Mouse (Mus musculus): ENCODE measurements at regions not wholly inside any gene's neighbourhood (a gene's known extent, or its start where the extent isn't known, plus 50 kb on each side); places are given as distances from the start of the nearest gene placed in this dataset.

DNA sequence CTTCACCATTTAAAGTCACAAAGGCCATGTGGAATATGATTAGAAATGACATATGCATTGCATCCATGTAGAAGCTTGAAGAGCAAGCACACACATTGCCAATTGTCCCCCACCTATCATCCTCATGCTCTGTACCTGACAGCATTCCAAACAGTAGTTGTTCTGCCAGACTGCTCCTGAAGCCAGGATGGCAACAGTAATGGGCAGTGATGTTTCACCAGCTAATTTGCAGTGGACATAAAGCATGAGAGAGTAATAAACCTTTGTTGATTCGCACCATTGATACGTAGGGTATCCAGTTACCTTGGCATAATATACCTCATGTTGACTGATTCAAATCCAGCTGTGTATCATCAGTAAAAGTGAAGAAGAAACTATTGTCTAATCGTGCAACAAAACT, 606.5 kb upstream of the Celf2 start:
- no peak overlapping the region for H3K27ac ChIP-seq
- H3K4me3 ChIP-seq, result no peak overlapping the region
- no peaks in the 10 kb centered on the region for H3K4me1 ChIP-seq
- H3K9ac ChIP-seq, result no peak overlapping the region
- no peaks in the 10 kb centered on the region for H3K27me3 ChIP-seq
- no peaks in the 10 kb centered on the region for H3K9me3 ChIP-seq
- ATAC-seq (ENCODE audit: borderline replicate concordance, extremely low read depth, low FRiP score, low TSS enrichment), result no peak
- 83% methylated on average over 3 of the region's 3 CpGs for WGBS
- H3K4me2 ChIP-seq, result no peak overlapping the region
- H3K36me3 ChIP-seq, result no peaks in the 10 kb centered on the region

DNA sequence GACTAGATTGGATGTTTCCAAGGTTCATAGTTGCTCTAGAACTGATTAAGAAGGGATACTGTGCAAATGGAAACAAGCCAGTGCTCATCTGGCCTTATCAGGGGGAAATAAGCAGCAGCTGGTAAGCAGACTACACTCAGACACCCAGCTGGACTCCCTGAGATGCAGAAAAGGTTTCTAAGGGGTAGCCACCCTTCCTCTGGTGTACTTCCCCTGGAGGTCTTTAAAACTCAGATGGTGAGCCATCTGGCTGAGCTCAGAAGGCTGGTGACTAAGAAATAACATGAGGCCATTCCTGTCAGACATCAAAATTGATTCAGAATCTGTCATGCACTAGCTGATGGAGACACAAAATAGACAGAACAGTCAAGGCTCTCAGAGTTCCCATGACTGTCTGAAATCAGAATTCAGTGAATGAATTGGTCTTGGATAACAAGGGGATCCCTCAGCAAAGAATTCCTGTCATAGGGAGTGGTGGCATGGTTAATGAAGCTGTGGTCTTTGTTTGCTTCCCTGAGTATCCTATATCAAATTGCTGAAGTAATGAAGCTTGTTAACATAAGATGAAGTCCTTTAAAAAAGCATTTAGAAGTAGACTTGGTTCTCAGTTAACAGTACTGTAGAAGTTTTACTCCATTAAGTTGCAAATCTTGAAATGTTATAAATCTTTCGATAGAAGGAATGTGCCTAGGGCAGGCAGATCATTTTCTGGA, 603.2 kb upstream of the Celf2 start:
- Histone ChIP-seq H3K4me1 (no peaks in the 10 kb centered on the region), H3K9me3 (no peaks in the 10 kb centered on the region)

DNA sequence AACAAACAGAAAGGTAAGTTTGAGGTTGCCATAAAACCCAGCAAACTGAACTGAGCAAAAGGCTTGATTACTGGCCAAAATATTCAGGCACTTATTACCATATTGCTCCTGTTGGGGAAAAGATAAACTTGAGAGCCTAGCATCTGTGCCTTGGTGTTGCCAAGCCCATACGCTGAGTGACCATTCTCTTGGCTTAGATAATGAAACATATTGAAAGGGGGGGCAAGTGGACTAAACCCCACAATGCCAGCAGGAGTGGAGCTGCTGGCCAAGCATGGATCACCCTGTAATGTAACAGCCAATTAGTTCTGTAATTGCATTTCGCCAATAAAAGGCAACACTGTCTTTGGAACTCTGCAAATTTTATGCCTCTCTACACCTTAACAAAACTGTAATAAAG, 584.8 kb upstream of the Celf2 start:
- H3K4me1 ChIP-seq, result no peaks in the 10 kb centered on the region
- H3K9ac ChIP-seq, result no peak overlapping the region
- WGBS, result 76% methylated on average over 2 of the region's 2 CpGs
- no peak overlapping the region for H3K4me2 ChIP-seq
- ATAC-seq (ENCODE audit: borderline replicate concordance, extremely low read depth, low FRiP score, low TSS enrichment), result no peak
- H3K9me3 ChIP-seq, result no peaks in the 10 kb centered on the region
- H3K4me3 ChIP-seq, result no peak overlapping the region
- no peak overlapping the region for H3K27ac ChIP-seq
- H3K27me3 ChIP-seq, result no peaks in the 10 kb centered on the region
- no peaks in the 10 kb centered on the region for H3K36me3 ChIP-seq

More for the DNA sequence above, 603.2 kb upstream of the Celf2 start:
- H3K4me2 ChIP-seq, result no peak overlapping the region
- no peak overlapping the region for H3K9ac ChIP-seq
- WGBS, result 89% methylated on average over 1 of the region's 1 CpGs
- H3K36me3 ChIP-seq, result no peaks in the 10 kb centered on the region
- H3K27me3 ChIP-seq, result no peaks in the 10 kb centered on the region
- no peak overlapping the region for H3K4me3 ChIP-seq
- ATAC-seq (ENCODE audit: borderline replicate concordance, extremely low read depth, low FRiP score, low TSS enrichment), result no peak
- no peak overlapping the region for H3K27ac ChIP-seq

DNA sequence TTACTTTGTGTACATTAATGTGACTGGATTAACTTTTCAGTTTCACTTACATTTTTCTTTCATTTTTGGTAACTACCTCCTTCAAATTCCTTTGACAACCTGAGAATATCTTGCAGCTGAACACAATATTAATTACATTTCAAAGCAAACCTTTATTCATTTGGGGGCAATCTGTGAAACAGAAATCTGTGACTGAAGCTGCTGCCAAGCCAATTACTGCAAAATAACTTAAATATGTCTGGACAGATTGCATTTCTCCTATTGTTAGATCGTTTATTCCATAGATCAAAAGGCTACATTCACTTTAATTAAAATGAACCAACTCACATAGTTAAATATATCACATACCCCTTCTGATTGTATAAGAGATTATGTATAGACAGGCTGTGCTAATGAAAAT, 558.5 kb upstream of the Celf2 start:
- no peak overlapping the region for H3K27ac ChIP-seq
- H3K36me3 ChIP-seq, result no peaks in the 10 kb centered on the region
- no peak for ATAC-seq (ENCODE audit: borderline replicate concordance, extremely low read depth, low FRiP score, low TSS enrichment)
- H3K9me3 ChIP-seq, result no peaks in the 10 kb centered on the region
- H3K4me3 ChIP-seq, result no peak overlapping the region
- H3K4me2 ChIP-seq, result no peak overlapping the region
- no peaks in the 10 kb centered on the region for H3K27me3 ChIP-seq
- 61% methylated on average over 1 of the region's 1 CpGs for WGBS
- no peak overlapping the region for H3K9ac ChIP-seq
- no peaks in the 10 kb centered on the region for H3K4me1 ChIP-seq

DNA sequence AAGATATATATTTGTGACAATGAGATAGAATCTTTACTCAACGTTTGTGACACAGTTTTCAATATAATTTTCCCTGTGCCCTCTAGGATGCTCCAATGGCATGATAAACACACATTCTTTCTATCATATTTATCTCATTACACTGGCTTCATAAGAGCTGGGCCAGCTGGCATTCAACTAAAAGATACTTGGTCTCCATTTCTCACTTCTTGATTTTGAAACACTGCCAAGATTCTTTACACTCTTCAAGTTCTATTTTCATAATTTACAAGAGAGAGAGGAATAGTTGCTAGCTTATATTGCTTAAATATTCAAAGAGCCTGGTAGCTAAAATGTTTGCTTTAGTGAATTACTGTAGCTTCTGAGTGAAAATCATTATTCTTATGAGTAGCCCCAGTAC, 552.3 kb upstream of the Celf2 start:
- Histone ChIP-seq H3K27ac (no peak overlapping the region), H3K4me1 (no peaks in the 10 kb centered on the region), H3K4me2 (no peak overlapping the region), H3K4me3 (no peak overlapping the region), H3K9ac (no peak overlapping the region), H3K9me3 (no peaks in the 10 kb centered on the region), H3K27me3 (no peaks in the 10 kb centered on the region), H3K36me3 (no peaks in the 10 kb centered on the region)
- ATAC-seq (ENCODE audit: borderline replicate concordance, extremely low read depth, low FRiP score, low TSS enrichment), result no peak
- WGBS, result 19% methylated on average over 1 of the region's 1 CpGs

DNA sequence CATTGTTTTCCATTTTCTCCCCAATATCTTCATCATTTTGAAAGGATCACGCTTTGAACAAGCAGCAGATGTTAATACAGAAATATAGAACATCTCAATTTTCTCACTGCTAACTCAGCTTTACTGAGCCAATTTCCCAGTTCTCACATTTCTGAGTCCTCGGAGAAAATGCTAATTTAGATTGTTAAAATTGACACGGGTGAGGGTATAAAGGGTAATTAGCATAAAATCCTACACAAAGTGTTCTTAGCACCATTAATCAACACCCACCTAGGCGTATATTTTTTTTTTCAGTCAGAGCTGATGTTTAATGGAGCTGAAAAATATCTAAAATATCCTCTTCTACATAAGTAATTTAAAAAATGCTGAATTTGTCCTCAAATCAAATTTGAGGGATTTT, 519.8 kb upstream of the Celf2 start:
- H3K4me3 ChIP-seq, result no peak overlapping the region
- WGBS, result 75% methylated on average over 4 of the region's 4 CpGs
- no peak for ATAC-seq (ENCODE audit: borderline replicate concordance, extremely low read depth, low FRiP score, low TSS enrichment)

DNA sequence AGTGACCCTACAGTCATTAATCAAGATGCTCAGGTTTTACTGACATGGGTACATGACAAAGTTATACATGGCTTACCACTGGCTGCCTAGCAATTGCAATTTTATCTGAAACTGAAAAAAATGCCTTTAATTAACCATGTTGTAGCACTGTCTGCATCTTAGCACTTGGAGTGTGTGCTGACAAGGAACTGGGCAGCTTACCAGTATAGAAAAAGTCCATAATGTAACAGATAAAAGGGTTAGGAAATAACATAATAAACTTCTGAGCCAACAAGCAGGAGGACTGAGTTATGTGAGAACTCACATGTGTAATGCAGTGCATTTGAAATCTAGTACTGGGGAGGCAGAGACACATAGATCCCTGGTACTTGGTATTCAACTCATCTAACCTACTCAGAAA, 518.2 kb upstream of the Celf2 start:
- Histone ChIP-seq H3K9ac (no peak overlapping the region), H3K4me2 (no peak overlapping the region), H3K27ac (no peak overlapping the region), H3K4me1 (no peaks in the 10 kb centered on the region), H3K27me3 (no peaks in the 10 kb centered on the region), H3K36me3 (no peaks in the 10 kb centered on the region), H3K9me3 (no peaks in the 10 kb centered on the region), H3K4me3 (no peak overlapping the region)
- no peak for ATAC-seq (ENCODE audit: borderline replicate concordance, extremely low read depth, low FRiP score, low TSS enrichment)

More for the DNA sequence above, 519.8 kb upstream of the Celf2 start:
- no peaks in the 10 kb centered on the region for H3K9me3 ChIP-seq
- H3K36me3 ChIP-seq, result no peaks in the 10 kb centered on the region
- H3K4me2 ChIP-seq, result no peak overlapping the region
- H3K27ac ChIP-seq, result no peak overlapping the region
- no peak overlapping the region for H3K9ac ChIP-seq
- no peaks in the 10 kb centered on the region for H3K4me1 ChIP-seq
- no peaks in the 10 kb centered on the region for H3K27me3 ChIP-seq

DNA sequence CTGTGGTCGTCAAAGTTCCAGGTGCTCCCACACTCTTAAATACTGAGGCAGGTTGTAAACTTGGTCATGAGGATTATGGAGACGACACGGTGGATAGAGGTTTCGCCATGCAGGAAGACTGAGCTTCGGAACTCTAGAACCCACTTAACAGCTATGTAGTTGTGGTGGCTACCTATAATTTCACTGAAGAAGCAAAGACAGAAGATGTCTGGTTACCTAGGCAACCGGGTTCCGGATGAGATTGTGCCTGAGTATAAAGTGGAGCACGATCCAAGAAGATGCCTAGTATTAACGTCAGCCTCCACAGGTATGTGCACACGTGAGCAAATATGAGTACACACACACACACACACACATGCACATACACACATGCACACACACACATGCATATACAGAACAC, 517.3 kb upstream of the Celf2 start:
- Histone ChIP-seq H3K27me3 (no peaks in the 10 kb centered on the region), H3K4me2 (no peak overlapping the region), H3K9ac (no peak overlapping the region), H3K4me3 (no peak overlapping the region), H3K36me3 (no peaks in the 10 kb centered on the region), H3K4me1 (no peaks in the 10 kb centered on the region), H3K9me3 (no peaks in the 10 kb centered on the region), H3K27ac (no peak overlapping the region)
- 88% methylated on average over 10 of the region's 10 CpGs for WGBS
- ATAC-seq (ENCODE audit: borderline replicate concordance, extremely low read depth, low FRiP score, low TSS enrichment), result no peak

DNA sequence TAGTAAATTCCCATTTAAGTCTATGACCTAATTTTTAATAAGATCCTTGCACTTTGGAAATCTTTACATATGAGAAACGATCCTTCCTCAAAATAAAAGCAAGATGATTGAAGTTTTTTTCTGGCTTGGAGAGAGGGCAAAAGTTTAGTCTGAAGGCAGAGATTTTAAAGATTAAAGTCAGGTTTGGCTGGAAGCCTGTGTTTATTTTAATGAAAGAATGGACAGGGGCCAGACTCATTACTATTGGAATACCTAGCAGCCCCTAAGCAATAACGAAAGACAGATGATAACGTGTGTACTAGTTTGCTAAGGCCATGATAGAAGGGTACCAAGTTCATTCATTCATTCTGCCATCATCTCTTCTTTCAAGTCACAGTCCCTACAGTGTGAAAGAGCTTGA, 513.3 kb upstream of the Celf2 start:
- no peaks in the 10 kb centered on the region for H3K4me1 ChIP-seq
- H3K9me3 ChIP-seq, result no peaks in the 10 kb centered on the region
- no peak overlapping the region for H3K4me2 ChIP-seq
- 38% methylated on average over 3 of the region's 3 CpGs for WGBS
- H3K4me3 ChIP-seq, result no peak overlapping the region
- H3K27ac ChIP-seq, result no peak overlapping the region
- no peaks in the 10 kb centered on the region for H3K36me3 ChIP-seq
- H3K9ac ChIP-seq, result no peak overlapping the region
- H3K27me3 ChIP-seq, result no peaks in the 10 kb centered on the region
- no peak for ATAC-seq (ENCODE audit: borderline replicate concordance, extremely low read depth, low FRiP score, low TSS enrichment)

DNA sequence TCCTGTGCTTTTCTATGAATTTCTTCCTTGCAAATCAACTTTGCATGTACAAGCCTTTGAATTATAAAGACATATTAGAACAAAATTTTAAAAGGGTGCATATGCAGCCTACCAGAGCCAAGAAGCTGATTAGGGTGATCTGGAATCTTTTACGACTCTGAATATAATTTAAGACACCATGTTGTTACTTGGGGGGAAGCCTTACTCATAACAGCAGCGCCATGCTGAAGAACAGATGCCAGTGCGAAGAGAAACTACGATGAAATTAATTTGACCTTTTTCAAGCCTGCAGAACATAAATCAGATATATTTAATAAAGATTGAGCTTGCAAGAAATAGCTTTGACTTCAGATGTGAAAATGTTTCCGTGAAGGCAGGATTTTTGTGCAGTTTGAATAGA, 512.7 kb upstream of the Celf2 start:
- no peaks in the 10 kb centered on the region for H3K9me3 ChIP-seq
- H3K27me3 ChIP-seq, result no peaks in the 10 kb centered on the region
- no peak overlapping the region for H3K4me3 ChIP-seq
- H3K27ac ChIP-seq, result no peak overlapping the region
- 70% methylated on average over 5 of the region's 5 CpGs for WGBS
- ATAC-seq (ENCODE audit: borderline replicate concordance, extremely low read depth, low FRiP score, low TSS enrichment), result no peak
- no peaks in the 10 kb centered on the region for H3K36me3 ChIP-seq
- no peak overlapping the region for H3K9ac ChIP-seq
- H3K4me1 ChIP-seq, result no peaks in the 10 kb centered on the region
- no peak overlapping the region for H3K4me2 ChIP-seq

DNA sequence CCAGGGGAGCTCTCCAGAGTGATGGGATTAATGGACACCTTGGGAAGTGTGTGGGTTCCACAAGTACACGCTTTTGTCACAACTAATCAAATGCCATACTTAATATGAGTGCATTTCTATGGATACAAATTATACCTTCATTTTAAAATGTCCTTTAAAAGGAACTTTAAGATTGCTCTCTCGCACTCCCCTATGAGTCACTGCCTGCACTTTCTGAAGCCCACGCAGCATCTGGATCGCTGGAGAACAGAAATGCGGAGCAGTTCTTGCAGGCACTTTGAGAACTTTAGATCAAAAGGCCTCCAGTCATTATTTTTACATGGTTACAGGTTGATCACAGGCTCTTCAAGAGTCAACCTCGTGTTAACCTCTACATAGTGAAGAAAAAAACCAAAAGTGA, 503.5 kb upstream of the Celf2 start:
- Histone ChIP-seq H3K27ac (no peak overlapping the region), H3K9me3 (no peaks in the 10 kb centered on the region), H3K4me1 (no peaks in the 10 kb centered on the region), H3K4me3 (no peak overlapping the region), H3K9ac (no peak overlapping the region), H3K36me3 (no peaks in the 10 kb centered on the region), H3K4me2 (no peak overlapping the region), H3K27me3 (no peaks in the 10 kb centered on the region)
- WGBS, result 73% methylated on average over 6 of the region's 6 CpGs
- no peak for ATAC-seq (ENCODE audit: borderline replicate concordance, extremely low read depth, low FRiP score, low TSS enrichment)

DNA sequence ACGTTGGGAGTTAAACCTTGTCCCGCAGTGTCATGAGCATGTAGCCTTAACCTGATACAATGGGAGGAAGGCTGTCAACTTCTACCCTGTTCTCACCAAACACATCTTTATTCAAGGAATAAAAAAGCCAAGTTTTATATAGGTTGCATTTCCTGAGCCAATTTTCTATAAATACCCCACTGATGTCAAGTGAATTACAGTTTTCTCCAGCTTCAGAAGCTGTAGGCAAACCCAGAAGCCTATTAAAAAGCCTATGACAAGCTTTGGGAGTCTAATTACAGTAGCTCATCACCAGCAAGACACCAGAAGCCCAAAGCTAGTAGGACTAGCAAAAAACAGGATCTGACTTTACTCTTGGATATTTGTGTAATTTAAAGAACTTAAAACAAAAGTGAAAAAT, 490.1 kb upstream of the Celf2 start:
- Histone ChIP-seq H3K27ac (no peak overlapping the region), H3K27me3 (no peaks in the 10 kb centered on the region), H3K36me3 (no peaks in the 10 kb centered on the region), H3K4me3 (no peak overlapping the region), H3K4me1 (no peaks in the 10 kb centered on the region), H3K9ac (no peak overlapping the region), H3K9me3 (no peaks in the 10 kb centered on the region), H3K4me2 (no peak overlapping the region)
- no peak for ATAC-seq (ENCODE audit: borderline replicate concordance, extremely low read depth, low FRiP score, low TSS enrichment)
- 80% methylated on average over 2 of the region's 2 CpGs for WGBS

DNA sequence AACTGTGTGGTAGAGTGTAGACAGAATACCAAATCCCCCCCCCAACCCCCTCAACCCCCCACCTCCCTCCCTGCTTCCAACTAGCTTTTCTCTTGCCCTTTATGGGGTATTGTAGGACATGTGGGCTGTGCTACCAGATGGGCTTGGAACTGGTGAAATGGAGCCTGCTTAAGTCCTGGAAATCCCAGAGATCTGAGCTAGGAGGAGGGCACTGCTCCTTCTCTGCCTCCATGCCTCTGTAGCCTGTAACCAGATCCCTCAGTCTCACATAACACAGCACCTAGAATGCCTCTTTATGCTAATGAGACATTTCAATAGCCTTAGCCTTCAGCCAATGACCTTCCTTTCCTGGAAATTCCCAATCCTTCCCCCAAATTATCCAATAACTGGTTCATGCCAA, 465.1 kb upstream of the Celf2 start:
- Histone ChIP-seq H3K27me3 (no peaks in the 10 kb centered on the region), H3K36me3 (no peaks in the 10 kb centered on the region), H3K4me1 (no peaks in the 10 kb centered on the region), H3K9ac (no peak overlapping the region), H3K4me2 (no peak overlapping the region), H3K9me3 (no peaks in the 10 kb centered on the region), H3K27ac (no peak overlapping the region), H3K4me3 (no peak overlapping the region)
- no peak for ATAC-seq (ENCODE audit: borderline replicate concordance, extremely low read depth, low FRiP score, low TSS enrichment)

All from lung, embryonic 15.5 days (tissue).